In genomic region chr1:33725086-33725485, GRCm38 (mm10) we compare ENCODE assay signal across 18 mouse cellular contexts. TPM values are rescaled to one million over a fixed set of nuclear protein-coding genes. Genes with fewer than 3 reads are reported as not detected.
"Had no signal": no experiment of that assay in that cellular context is flagged by ENCODE, and none has a peak within 500 bp of the region (broad histone marks: within the 10 kb centered on the region; RNA-seq: fewer than 3 reads in every experiment).

No protein-coding gene starts in this region.

- H3K4me2 ChIP-seq: lung, embryonic 15.5 days; midbrain, embryonic 12.5 days; neural tube, embryonic 12.5 days; stomach, embryonic 15.5 days had no signal

- H3K9ac ChIP-seq: liver, postnatal 0 days; lung, embryonic 15.5 days; midbrain, embryonic 12.5 days; neural tube, embryonic 12.5 days; stomach, embryonic 15.5 days had no signal

- H3K27me3 ChIP-seq: lung, embryonic 15.5 days; midbrain, embryonic 12.5 days; neural tube, embryonic 12.5 days; stomach, embryonic 15.5 days had no signal

- H3K4me3 ChIP-seq: lung, embryonic 15.5 days; megakaryocyte, embryonic 14.5 days; midbrain, embryonic 12.5 days; neural tube, embryonic 12.5 days; stomach, embryonic 15.5 days had no signal

- H3K9me3 ChIP-seq: lung, embryonic 15.5 days; megakaryocyte, embryonic 14.5 days; midbrain, embryonic 12.5 days; neural tube, embryonic 12.5 days; stomach, embryonic 15.5 days had no signal

- ATAC-seq: liver, postnatal 0 days; lung, postnatal 0 days had no signal

- H3K27ac ChIP-seq: lung, embryonic 15.5 days; macrophage; midbrain, embryonic 12.5 days; neural tube, embryonic 12.5 days; stomach, embryonic 15.5 days; stomach, postnatal 0 days had no signal

- DNase-seq: liver, postnatal 0 days; lung, adult 2 months; lung, postnatal 14 days; lung, postnatal 36 days; midbrain, embryonic 14.5 days; right cerebral cortex, postnatal 14 days; thymus, adult 2 months; thymus, postnatal 25 days; thymus, postnatal 4 days had no signal

RNA-seq across cellular contexts. Expression of gene Bag2, which starts 32.5 kb away (rescaled TPM):
- total RNA-seq: neutrophil, adult 5-6 weeks had no signal
